Mouse (Mus musculus): ENCODE measurements at regions not wholly inside any gene's neighbourhood (a gene's known extent, or its start where the extent isn't known, plus 50 kb on each side); places are given as distances from the start of the nearest gene placed in this dataset.

GRCm38 (mm10) chr9:16772867-16773266, 271.8 kb upstream of the Fat3 start:
- Histone ChIP-seq H3K4me2 (replicated peaks; ENCODE audit: low read depth) (no peak overlapping the region), H3K27ac (replicated peaks) (no peak overlapping the region), H3K27me3 (ENCODE audit: control insufficient read depth, insufficient read depth, low read length) (no peaks in the 10 kb centered on the region), H3K36me3 (ENCODE audit: control insufficient read depth, insufficient read depth, low read length) (no peaks in the 10 kb centered on the region), H3K9me3 (ENCODE audit: control insufficient read depth, low read length) (no peaks in the 10 kb centered on the region), H3K9ac (ENCODE audit: low read length) (no peak overlapping the region), H3K4me1 (replicated peaks; ENCODE audit: control insufficient read depth, insufficient read depth) (no peaks in the 10 kb centered on the region), H3K4me3 (ENCODE audit: low read depth, low read length) (no peak overlapping the region)
- no peak for TF ChIP-seq EP300 (optimal IDR thresholded peaks at IDR 0.05)
- no peak for DNase-seq (ENCODE audit: low spot score)
- no peak for ATAC-seq (ENCODE audit: low FRiP score, low TSS enrichment)

- 51% methylated on average over 2 of the region's 2 CpGs for WGBS
- H3K9ac ChIP-seq (ENCODE audit: low read length): no peak overlapping the region
- no peak overlapping the region for H3K4me2 ChIP-seq (replicated peaks; ENCODE audit: low read depth)
- no peaks in the 10 kb centered on the region for H3K27me3 ChIP-seq (ENCODE audit: control insufficient read depth, insufficient read depth, low read length)
- DNase-seq (ENCODE audit: low spot score) (no peak), ATAC-seq (ENCODE audit: low FRiP score, low TSS enrichment) (no peak)
- no peaks in the 10 kb centered on the region for H3K9me3 ChIP-seq (ENCODE audit: control insufficient read depth, low read length)
- H3K4me3 ChIP-seq (ENCODE audit: low read depth, low read length): no peak overlapping the region
- no peaks in the 10 kb centered on the region for H3K36me3 ChIP-seq (ENCODE audit: control insufficient read depth, insufficient read depth, low read length)
- H3K4me1 ChIP-seq (replicated peaks; ENCODE audit: control insufficient read depth, insufficient read depth): no peaks in the 10 kb centered on the region
- no peak overlapping the region for H3K27ac ChIP-seq (replicated peaks)
- TF ChIP-seq CTCF (IDR thresholded peaks at IDR 0.05; ENCODE audit: low read depth): no peak
- TF ChIP-seq EP300 (optimal IDR thresholded peaks at IDR 0.05): no peak
Measured at GRCm38 (mm10) chr9:16727653-16728052, 226.6 kb upstream of the Fat3 start.

GRCm38 (mm10) chr9:16702431-16702830, 201.3 kb upstream of the Fat3 start:
- 81% methylated on average over 3 of the region's 3 CpGs for WGBS

GRCm38 (mm10) chr9:16661527-16661926, 160.4 kb upstream of the Fat3 start:
- TF ChIP-seq EP300 (optimal IDR thresholded peaks at IDR 0.05): no peak
- no peak for TF ChIP-seq CTCF (IDR thresholded peaks at IDR 0.05; ENCODE audit: low read depth)
- Histone ChIP-seq H3K27me3 (ENCODE audit: control insufficient read depth, insufficient read depth, low read length) (no peaks in the 10 kb centered on the region), H3K9ac (ENCODE audit: low read length) (no peak overlapping the region), H3K27ac (replicated peaks) (no peak overlapping the region), H3K4me2 (replicated peaks; ENCODE audit: low read depth) (no peak overlapping the region), H3K4me3 (ENCODE audit: low read depth, low read length) (no peak overlapping the region), H3K9me3 (ENCODE audit: control insufficient read depth, low read length) (no peaks in the 10 kb centered on the region), H3K4me1 (replicated peaks; ENCODE audit: control insufficient read depth, insufficient read depth) (no peaks in the 10 kb centered on the region), H3K36me3 (ENCODE audit: control insufficient read depth, insufficient read depth, low read length) (no peaks in the 10 kb centered on the region)
- WGBS: 50% methylated on average over 2 of the region's 2 CpGs
- DNase-seq (ENCODE audit: low spot score) (no peak), ATAC-seq (ENCODE audit: low FRiP score, low TSS enrichment) (no peak)

More at GRCm38 (mm10) chr9:16702431-16702830, 201.3 kb upstream of the Fat3 start:
- no peak overlapping the region for H3K4me3 ChIP-seq (ENCODE audit: low read depth, low read length)
- H3K27ac ChIP-seq (replicated peaks): no peak overlapping the region
- no peak for TF ChIP-seq EP300 (optimal IDR thresholded peaks at IDR 0.05)
- TF ChIP-seq CTCF (IDR thresholded peaks at IDR 0.05; ENCODE audit: low read depth): 0 out of 2 replicates have a peak, but pooled peaks have one; percentile 5
- H3K4me1 ChIP-seq (replicated peaks; ENCODE audit: control insufficient read depth, insufficient read depth): no peaks in the 10 kb centered on the region
- H3K27me3 ChIP-seq (ENCODE audit: control insufficient read depth, insufficient read depth, low read length): no peaks in the 10 kb centered on the region
- H3K36me3 ChIP-seq (ENCODE audit: control insufficient read depth, insufficient read depth, low read length): no peaks in the 10 kb centered on the region
- no peak overlapping the region for H3K9ac ChIP-seq (ENCODE audit: low read length)
- H3K4me2 ChIP-seq (replicated peaks; ENCODE audit: low read depth): no peak overlapping the region
- ATAC-seq (ENCODE audit: low FRiP score, low TSS enrichment) (no peak), DNase-seq (ENCODE audit: low spot score) (no peak)
- H3K9me3 ChIP-seq (ENCODE audit: control insufficient read depth, low read length): no peaks in the 10 kb centered on the region

GRCm38 (mm10) chr9:16660940-16661339, 159.9 kb upstream of the Fat3 start:
- H3K4me2 ChIP-seq (replicated peaks; ENCODE audit: low read depth): no peak overlapping the region
- H3K27me3 ChIP-seq (ENCODE audit: control insufficient read depth, insufficient read depth, low read length): no peaks in the 10 kb centered on the region
- H3K36me3 ChIP-seq (ENCODE audit: control insufficient read depth, insufficient read depth, low read length): no peaks in the 10 kb centered on the region
- 51% methylated on average over 3 of the region's 3 CpGs for WGBS
- TF ChIP-seq EP300 (optimal IDR thresholded peaks at IDR 0.05): no peak
- TF ChIP-seq CTCF (IDR thresholded peaks at IDR 0.05; ENCODE audit: low read depth): no peak
- no peak for DNase-seq (ENCODE audit: low spot score)
- no peak for ATAC-seq (ENCODE audit: low FRiP score, low TSS enrichment)
- no peak overlapping the region for H3K9ac ChIP-seq (ENCODE audit: low read length)
- H3K4me1 ChIP-seq (replicated peaks; ENCODE audit: control insufficient read depth, insufficient read depth): no peaks in the 10 kb centered on the region
- H3K27ac ChIP-seq (replicated peaks): no peak overlapping the region
- no peak overlapping the region for H3K4me3 ChIP-seq (ENCODE audit: low read depth, low read length)
- H3K9me3 ChIP-seq (ENCODE audit: control insufficient read depth, low read length): no peaks in the 10 kb centered on the region

All from stomach, postnatal 0 days (tissue).